In genomic region chr6:89381172-89381571, GRCm38 (mm10) we compare ENCODE assay signal across 17 mouse cellular contexts.
"Had no signal": no experiment of that assay in that cellular context is flagged by ENCODE, and none has a peak within 500 bp of the region (broad histone marks: within the 10 kb centered on the region; RNA-seq: fewer than 3 reads in every experiment).

No protein-coding gene starts in this region.

- H3K27ac ChIP-seq: kidney, postnatal 0 days; layer of hippocampus, adult 2 months; limb, embryonic 10.5 days; limb, embryonic 13.5 days; liver, embryonic 12.5 days; liver, embryonic 15.5 days; lung, embryonic 15.5 days; midbrain, embryonic 12.5 days had no signal

- H3K9ac ChIP-seq: limb, embryonic 13.5 days; liver, embryonic 12.5 days; liver, embryonic 15.5 days; lung, embryonic 15.5 days; midbrain, embryonic 12.5 days had no signal

- H3K4me3 ChIP-seq: layer of hippocampus, adult 2 months; limb, embryonic 10.5 days; limb, embryonic 13.5 days; liver, embryonic 12.5 days; liver, embryonic 15.5 days; lung, embryonic 15.5 days; midbrain, embryonic 12.5 days had no signal

- H3K27me3 ChIP-seq: limb, embryonic 13.5 days; liver, embryonic 15.5 days; lung, embryonic 15.5 days had no signal

- H3K4me2 ChIP-seq: limb, embryonic 13.5 days; liver, embryonic 12.5 days; liver, embryonic 15.5 days; lung, embryonic 15.5 days; midbrain, embryonic 12.5 days had no signal

- DNase-seq: kidney, postnatal 25 days; layer of hippocampus, adult 9-11 months; liver; lung, adult 18-20 months; lung, postnatal 14 days; lung, postnatal 4 days; thymus, adult 18-20 months; thymus, postnatal 36 days had no signal

- H3K4me1 ChIP-seq: liver, embryonic 12.5 days; liver, embryonic 15.5 days; lung, embryonic 15.5 days; midbrain, embryonic 12.5 days had no signal

- H3K9me3 ChIP-seq: limb, embryonic 10.5 days; limb, embryonic 13.5 days; liver, embryonic 12.5 days; liver, embryonic 15.5 days; lung, embryonic 15.5 days; midbrain, embryonic 12.5 days had no signal

- H3K36me3 ChIP-seq: limb, embryonic 10.5 days; limb, embryonic 13.5 days; liver, embryonic 12.5 days; liver, embryonic 15.5 days; lung, embryonic 15.5 days; midbrain, embryonic 12.5 days had no signal

- ATAC-seq: liver, embryonic 12.5 days; midbrain, embryonic 16.5 days had no signal
